Mouse (Mus musculus) mature B cell (primary cell): Measurements from ENCODE around the gene Ttc7b.

Experiments used
- in situ Hi-C: fragments of 300-500 bp; cut with MboI; formaldehyde crosslinking; loops from 2 replicates; pipeline ENCODE4 v1.14.3; 2019

Gene Ttc7b

GRCm38 (mm10) chr12:100488368-100488767, 32.3 kb downstream of the Ttc7b start:
- in situ Hi-C loops = no loop called here

DNA sequence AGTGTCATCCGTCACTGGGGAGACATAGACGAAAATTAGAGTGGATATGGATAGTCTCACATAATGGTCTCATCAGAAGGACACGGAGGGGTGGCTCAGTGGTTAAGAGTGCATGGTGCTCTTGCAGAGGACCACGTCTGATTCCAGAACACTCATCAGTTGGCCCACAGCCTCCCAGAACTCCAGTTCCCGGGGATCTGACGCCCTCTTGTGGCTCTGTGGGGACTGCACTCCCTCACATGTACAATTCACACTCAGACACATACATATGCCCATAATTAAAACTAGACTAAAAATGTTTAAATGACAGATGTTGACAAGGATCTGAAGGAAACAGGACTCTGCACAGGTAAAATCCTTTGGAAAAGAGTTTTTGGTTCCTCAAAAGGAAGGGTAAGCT, 34.4 kb downstream of the Ttc7b start:
- in situ Hi-C loops = no loop called here

DNA sequence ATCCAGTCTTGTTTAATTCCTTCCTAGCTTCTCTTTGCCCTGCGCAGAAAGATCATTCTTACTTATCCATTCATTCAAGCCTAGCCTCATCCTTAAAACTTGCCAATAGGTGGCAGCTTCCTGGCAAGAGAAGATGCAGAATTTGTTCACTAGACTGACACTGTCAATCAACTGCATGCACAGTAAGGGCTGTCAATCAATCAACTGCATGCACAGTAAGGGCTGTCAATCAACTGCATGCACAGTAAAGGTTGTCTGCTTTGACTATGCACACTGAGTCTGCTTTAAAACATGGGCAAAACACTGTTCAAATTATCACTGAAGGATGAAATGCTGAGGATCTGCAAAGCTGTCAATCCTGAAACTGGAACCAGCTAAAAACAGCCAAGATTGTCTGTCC, 37.6 kb downstream of the Ttc7b start:
- in situ Hi-C loops = no loop called here

DNA sequence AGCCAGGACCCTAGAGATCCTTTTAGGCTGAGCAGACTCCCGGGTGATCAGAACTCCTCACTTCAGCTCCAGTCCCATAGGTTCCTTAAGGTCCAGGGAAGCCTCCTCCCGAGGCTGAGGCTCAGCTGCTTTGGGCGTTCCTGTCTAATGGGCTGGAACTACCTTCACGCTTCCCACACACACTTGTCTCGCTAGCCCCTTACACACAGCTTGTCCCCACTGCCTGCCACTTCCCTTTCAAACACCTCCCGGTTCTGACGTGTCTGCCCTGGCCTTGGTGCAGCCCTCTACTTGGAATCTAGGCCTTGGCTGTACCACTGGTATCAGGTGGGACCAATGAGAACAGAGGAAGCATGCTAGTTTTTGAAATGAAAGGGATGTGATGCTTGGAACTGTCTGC, 38.4 kb downstream of the Ttc7b start:
- in situ Hi-C loops = no loop called here

GRCm38 (mm10) chr12:100481443-100482026, 39.1 kb downstream of the Ttc7b start:
- in situ Hi-C loops = no loop called here

DNA sequence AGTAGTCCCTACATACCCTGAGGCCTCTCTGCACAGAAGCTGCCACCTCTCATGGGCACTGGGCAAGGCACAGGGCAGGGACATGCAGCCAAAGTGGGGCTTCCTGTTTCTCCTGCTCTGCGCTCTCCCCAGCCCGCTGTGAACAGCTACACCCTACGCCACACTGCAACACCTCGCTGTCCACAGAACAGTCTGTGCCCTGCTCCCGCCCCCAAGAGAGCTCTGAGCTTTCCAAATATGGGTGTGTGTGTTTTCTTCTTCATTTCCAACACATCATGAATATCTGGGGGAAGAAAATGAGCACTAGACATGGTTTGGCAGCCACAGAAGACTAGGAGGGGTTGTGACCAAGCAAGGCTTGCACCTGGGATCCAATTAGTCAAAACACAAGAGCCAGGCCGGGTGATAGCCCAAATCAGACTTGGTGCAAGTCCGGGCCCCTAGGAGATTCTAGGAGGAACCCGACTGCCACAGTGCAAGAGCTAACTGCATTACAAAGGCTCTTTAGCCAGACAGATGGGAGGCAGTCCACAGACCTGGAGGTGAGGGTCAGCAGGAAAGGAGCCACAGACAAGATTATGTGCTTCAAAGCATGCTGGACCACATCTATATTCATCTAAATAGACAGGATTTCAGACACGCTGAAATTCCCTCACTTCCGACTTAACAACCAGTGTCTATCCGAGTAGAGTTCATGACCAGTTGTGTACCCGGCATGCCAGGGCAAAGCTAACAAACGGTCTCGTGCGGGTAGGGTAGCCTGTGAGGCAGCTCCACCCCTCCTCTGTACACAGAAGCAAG, 39.8 kb downstream of the Ttc7b start:
- in situ Hi-C loops = no loop called here

GRCm38 (mm10) chr12:100479892-100480621, 40.6 kb downstream of the Ttc7b start:
- in situ Hi-C loops = no loop called here

- in situ Hi-C loops = no loop called here
Measured at GRCm38 (mm10) chr12:100479270-100479869, 41.3 kb downstream of the Ttc7b start.

DNA sequence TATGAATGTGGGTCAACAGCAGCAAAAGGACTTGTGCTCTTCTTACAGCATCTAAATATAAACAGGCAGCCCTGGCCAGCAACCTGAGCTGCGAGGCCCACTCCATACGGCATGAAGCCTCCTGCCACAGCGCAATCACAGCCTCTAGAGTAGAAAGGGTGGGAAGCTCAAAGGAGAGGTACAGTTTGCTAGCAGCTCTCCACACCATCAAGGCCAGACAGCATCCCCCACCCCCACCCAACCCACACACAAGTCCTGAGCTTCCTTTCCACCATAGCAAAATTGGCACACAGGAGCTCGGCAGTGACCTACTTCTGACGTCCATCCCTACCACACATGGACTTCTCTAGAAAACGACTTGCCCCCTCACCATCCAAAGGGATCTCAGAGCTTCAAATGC, 42.0 kb downstream of the Ttc7b start:
- in situ Hi-C loops = no loop called here

GRCm38 (mm10) chr12:100478151-100478550, 42.5 kb downstream of the Ttc7b start:
- in situ Hi-C loops = no loop called here

DNA sequence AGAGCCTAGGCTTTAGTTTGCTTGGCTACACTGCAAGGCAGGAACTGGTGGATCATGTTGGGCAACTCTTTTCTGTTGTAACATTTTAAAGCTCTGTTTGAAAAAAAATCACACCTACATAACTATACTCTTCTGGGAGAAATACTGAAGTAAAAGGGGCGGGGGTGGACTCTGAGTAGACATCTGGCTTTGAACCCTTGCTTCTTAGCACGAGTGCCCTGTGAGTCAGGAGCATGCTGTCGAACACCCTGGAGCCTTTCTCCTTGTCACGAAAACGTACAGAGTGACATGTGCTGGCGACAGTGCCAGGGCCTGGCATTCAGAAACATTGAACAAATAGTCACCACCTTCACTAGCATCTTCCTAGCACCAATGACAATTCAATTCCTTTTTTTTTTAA, 43.2 kb downstream of the Ttc7b start:
- in situ Hi-C loops = no loop called here

GRCm38 (mm10) chr12:100476351-100476750, 44.3 kb downstream of the Ttc7b start:
- in situ Hi-C loops = no loop called here

GRCm38 (mm10) chr12:100475489-100475888, 45.1 kb downstream of the Ttc7b start:
- in situ Hi-C loops = no loop called here

DNA sequence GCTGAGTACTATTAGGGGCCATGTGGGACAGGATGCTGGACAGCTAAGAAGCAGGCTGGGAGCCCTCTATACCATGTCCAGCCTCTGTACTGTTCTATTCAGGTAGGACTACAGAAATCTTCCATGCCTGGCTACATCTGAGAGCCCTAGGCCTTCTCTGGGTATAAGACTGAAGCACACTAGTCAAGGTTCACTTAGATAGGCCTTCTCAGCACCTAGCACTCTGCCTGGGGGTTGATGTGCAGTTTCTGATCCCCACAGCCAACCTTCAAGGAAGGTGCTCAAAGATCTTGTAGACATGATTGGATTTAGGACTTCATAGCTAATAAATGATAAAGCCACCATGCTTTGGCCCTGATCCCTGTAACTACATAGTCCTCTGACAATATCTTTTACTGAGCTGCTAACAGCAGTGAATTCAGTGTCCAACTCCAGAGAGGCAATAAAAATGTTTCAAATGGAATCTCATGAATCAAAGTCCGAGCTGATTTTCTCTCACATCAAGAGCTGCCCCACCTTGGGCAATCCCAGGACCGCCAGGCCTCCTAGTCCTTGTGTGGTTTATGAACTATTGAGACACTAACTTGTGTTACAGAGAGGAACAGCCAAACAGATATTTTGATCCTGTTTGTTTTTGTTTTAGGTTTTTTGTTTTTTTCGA, 45.8 kb downstream of the Ttc7b start:
- in situ Hi-C loops = no loop called here

- in situ Hi-C loops = no loop called here
Measured at GRCm38 (mm10) chr12:100470295-100470694, 50.3 kb downstream of the Ttc7b start.

- in situ Hi-C loops = no loop called here
Measured at GRCm38 (mm10) chr12:100469503-100470293, 50.9 kb downstream of the Ttc7b start.

DNA sequence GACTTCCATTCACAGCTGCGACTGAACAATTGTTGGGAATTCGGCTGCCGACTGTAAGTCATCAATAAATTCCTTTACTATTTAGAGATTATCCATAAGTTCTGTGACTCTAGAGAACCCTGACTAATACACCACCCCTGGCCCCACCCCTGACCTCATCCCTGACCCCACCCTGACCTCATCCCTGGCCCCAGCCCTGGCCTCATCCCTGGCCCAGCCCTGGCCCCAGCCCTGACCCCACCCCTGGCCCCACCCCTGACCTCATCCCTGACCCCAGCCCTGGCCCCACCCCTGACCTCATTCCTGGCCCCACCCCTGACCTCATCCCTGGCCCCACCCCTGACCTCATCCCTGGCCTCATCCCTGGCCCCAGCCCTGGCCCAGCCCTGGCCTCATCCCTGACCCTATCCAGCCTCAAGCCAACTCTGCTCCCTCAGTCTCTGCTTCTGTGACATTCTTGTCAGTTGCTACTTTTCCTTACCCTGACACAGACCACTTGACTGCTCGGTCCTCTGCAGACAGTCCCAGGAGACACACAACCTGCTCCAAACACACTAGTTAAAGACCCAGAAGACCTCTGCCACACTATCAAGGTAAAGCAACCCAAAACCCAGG, 55.4 kb downstream of the Ttc7b start:
- in situ Hi-C loops = no loop called here

GRCm38 (mm10) chr12:100457701-100458100, 62.9 kb downstream of the Ttc7b start:
- in situ Hi-C loops = no loop called here

- in situ Hi-C loops = no loop called here
Measured at GRCm38 (mm10) chr12:100456257-100456975, 64.2 kb downstream of the Ttc7b start.

GRCm38 (mm10) chr12:100455453-100455852, 65.2 kb downstream of the Ttc7b start:
- in situ Hi-C loops = no loop called here
